Mouse (Mus musculus) lung, postnatal 14 days (tissue): ENCODE measurements at regions not wholly inside any gene's neighbourhood (a gene's known extent, or its start where the extent isn't known, plus 50 kb on each side); places are given as distances from the start of the nearest gene placed in this dataset.
"Not testable (repeated sequence)": the region's sequence is repeated elsewhere in the genome, so short reads cannot be mapped to it uniquely, and the experiment has no call there.

Experiments used
- DNase-seq: peaks from one replicate; pipeline ENCODE4 v3.0.0; 2021

DNA sequence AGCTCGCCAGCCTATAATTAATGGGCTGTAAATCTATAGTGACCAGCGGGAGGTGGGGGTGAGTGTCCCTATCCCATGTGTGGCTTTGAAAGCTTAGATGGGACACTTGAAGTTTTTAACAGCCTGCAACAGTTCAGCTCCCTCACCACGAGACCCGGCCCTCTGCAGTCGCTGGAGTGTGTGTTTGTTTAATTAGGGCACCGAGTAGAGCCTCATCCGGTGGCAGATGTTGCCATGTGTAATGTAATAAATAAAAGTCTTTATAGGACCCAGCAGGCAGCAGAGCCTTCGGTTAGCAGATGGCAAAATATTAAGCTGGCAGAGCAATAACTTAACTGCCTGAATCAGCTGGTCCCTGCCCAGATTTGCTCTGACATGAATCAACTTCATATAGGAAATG, 177.1 kb downstream of the Nucb2 start:
- DNase-seq: no peak

DNA sequence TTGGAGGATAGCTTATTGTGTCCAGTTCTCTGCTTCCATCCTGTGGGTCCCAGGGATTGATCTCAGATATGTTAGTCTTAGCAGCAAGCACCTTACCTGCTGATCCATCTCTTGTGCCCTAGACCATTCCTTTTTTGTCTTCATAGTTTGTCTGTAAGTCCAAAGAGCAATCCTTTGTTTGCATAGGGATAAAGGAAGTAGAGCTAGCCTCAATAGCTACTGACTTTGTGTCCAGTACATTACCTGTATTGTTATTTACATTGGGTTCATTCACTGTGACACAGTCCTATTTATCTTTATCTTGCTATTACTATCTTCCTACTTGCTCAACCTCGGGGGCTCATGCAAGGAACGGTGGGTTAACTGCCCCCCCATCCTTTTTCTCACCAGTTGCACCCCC, 196.2 kb downstream of the Nucb2 start:
- no peak for DNase-seq

DNA sequence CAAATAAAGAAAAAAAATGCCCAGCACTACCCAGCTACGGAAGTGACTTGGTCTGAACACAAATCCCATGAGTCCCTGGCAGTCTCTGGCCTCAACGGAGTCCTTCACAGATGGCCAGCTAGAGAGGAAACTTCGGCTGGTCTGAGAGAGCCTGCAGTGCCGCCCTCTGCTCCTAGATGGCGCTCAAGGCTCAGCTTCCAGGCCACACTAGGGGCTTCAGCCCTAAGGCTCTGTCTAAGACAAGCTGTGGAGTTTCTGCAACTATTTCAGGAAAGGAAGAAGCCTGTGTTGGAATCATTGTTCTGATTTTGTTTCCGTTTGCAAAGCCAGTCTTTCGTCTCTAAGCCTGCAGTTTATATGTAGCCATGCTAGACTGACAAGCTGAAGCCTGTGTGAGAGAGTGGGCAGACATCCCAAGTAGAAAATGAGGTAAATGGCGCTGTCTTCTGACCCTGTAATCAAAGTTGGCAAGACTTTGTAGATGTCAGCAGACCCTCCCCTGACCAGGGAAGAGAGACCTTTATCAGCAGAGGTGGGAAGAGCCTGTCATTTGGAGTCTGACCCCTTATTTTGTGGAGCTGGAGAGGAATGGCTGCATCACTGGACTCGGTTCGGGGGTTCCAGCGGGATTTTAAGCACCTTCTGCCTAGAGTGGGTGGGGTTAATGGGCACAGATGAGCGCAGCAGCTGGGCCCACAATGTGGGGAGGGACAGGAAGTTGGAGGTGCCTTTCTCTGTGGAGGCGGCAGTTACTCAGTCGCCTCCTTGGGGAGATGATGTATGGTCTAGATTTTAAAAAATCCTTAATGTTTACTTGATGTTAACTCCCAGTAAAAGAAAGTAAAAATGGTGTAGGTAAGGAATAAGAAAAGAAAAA, 197.5 kb downstream of the Nucb2 start:
- peak; percentile 72 for DNase-seq

DNA sequence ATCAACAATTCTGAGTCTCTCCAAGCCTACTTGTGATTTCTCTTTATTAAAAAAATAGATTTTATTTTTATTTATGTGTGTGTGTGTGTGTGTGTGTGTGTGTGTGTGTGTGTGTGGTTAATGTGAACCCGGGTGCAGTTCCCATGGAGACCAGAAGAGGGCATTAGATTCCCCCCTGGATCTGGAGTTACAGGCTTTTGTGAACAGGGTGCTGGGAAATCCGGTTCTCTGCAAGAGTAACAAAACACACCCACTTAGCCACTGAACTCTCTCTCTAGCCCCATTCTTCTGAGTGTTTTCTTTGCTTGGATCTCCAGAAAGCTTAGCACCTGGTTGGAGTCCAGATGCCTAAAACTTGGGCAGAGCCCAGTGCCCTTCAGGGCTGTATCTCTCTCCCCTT, 198.4 kb downstream of the Nucb2 start:
- no peak for DNase-seq

DNA sequence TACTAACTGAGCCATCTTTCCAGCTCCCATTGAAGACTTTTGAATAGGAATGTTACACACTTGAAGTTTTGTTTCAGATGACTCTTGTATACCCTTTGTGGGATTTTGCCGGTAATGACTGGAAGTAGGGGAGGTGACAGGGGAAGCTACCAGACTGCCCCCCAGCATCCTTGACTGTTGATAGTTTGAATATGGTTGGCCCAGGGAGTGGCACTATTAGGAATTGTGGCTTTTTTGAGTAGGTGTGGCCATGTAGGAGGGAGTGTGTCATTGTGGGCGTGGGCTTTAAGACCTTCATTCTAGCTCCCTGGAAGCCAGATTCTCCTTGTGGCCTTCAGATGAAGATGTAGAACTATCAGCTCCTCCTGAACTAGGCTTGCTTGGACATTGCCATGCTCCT, 207.4 kb downstream of the Nucb2 start:
- no peak for DNase-seq

DNA sequence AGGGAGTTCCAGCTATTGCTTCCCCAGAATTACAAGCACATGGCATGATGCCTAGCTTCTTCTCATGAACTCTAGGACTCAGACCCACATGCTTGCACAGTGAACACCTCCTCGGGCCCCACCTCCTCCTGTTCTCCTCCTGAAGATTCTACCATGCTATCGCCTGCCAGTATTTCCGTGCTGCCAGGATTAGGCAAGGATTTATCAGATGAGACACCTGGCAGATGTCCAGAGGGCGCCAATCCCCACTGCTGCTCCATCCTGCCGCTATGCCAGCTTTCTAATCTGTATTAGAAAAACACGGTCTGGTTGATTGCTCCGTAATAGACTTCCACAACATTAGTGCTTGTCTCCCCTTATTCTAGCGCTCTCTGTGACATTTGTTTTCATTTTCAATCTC, 209.0 kb downstream of the Nucb2 start:
- DNase-seq: no peak

DNA sequence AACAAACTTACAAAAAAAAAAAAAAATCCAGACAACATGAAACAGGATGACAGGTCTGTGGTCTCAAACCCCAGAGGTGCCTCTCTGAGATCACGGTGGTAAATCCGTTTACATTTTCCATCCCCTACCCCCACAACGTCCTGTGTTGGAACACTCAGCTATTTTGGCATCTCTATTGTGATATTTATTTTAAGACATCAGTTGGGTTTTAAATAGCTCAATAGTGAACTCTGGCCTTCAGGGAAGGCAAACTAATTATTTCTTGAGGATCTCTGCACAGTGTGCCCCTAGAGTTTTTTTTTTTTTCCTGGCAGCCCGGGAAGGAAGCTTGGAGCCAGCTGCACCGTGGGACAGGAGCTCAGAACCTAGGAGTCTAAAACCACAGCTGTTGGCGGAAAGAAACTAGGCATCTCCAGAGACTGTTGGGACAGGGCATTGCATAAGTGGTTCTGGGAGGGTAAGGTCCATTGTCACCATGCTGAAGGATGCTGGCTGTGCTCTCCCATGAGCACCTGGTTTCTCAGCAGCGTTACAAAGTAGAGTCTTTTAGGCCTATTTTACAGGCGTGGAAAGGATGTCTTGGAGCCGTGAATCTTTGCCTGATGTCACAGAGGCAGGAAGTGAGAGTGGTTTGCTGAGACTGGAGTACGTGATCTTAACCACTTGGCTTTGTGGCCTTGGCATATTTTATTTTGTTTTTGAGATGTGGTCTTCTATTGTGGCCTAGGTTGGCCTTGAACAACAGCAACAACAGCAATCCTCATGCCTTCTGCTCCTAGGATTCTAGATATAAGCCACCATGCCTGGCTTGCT, 211.3 kb downstream of the Nucb2 start:
- no peak for DNase-seq

DNA sequence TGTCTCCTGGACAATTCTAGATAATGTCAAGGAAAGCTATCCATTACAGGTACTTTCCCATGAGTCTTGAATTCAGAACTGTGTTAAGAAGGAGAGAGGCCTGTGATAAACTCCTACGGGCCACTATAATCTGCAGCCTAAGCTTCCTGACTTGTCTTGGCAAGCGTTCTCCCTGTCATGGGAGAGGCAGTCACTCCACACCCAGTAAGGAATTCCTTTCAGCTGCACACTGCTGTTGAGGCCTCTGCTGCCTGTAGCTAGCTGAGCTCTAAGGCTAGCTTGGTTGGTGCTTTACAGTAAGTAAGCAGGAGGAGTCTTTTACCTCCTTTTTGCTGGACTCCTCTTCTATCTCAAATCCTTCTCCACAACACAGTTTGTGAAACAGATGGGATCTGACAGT, 224.2 kb downstream of the Nucb2 start:
- no peak for DNase-seq

DNA sequence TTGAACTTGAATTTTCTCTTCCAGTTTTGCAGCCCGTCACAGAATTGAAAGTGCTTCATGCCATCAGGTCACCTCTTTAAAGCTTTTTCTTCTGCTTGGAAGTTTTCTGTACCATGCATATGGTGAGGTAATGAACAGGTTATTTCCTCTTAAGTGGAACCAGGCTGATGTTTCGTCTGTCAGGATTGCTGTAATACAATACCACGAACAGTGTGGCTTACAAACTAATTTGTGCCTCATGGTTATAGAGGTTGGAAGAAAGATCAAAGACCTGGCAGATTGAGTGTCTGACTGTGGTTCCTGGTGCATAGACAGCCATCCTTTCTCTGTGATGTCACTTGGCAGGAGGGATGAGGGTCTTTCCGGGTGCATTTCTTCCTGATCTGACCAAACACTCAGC, 225.6 kb downstream of the Nucb2 start:
- no peak for DNase-seq

DNA sequence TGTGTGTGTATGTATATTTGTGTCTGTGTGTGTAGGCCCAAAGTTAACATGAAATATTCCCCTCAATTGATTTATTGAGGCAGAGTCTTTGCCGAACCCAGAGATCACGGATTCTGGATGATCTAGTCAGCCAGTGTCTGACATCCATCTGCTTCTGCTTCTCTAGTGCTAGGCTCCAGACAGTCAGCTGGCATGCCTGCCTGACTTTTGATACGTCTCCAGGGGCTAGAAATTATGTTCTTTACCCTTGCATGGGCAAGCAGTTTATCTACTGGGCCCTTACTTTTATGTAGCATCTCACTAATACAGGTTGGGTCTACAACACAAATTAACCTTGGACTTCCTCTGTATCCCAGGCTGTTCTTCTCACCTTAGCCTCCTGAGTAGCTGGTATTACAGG, 231.5 kb downstream of the Nucb2 start:
- DNase-seq: no peak

DNA sequence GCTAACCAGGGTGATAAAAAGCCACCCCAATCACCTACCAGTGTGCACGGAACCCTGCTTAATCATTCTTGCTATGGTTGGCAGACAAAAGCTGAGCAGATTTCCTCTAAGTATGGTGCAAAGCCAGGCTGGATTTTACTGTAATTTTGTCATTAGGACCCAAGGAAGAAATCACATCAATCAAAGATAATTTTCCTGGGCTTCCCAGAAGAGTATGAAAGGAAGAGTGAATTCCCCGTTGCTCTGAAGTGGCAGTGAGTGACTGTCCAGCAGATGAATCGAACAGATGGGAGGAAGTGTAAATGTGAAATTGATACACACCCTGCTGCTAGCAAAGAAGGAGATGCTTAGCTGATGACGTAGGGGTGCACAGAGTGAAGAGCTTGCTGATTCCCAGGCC, 232.2 kb downstream of the Nucb2 start:
- no peak for DNase-seq

DNA sequence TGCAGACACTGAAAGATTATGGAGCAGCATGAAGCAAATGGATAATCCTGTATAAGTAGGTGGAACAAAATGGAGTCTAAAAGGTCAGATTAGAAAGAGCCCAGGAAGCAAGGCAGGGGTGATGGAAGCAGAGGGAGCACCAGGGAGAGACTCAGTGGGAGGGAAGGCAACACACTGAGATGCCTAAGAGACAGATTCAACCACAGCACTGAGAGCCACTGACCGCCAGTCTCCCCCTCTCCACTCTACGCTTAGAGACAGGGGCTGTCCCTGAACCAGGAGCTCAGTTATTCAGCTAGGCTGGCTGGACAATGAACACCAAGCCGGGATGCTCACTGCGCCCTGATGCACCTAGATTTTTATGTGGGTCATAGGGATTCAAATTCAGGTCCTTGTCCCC, 233.8 kb downstream of the Nucb2 start:
- no peak for DNase-seq

DNA sequence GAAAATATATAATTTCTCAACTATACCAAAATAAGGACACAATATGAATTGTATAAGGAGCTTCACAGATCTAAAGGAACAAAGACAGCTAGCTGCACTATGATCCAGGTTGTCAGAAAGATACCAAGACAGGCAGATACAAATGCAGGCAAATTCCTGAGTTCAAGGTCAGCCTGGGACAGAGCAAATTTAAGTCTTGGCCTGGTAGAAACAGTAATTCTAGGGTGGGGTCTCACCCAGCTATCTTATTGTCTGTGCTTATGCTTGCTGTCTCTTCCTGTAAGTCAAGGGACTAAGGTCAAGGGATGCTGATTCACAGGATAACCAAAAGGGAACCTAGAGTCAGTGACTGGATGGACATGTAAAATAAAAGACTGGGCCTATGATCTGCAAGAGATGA, 250.4 kb downstream of the Nucb2 start:
- DNase-seq: no peak

DNA sequence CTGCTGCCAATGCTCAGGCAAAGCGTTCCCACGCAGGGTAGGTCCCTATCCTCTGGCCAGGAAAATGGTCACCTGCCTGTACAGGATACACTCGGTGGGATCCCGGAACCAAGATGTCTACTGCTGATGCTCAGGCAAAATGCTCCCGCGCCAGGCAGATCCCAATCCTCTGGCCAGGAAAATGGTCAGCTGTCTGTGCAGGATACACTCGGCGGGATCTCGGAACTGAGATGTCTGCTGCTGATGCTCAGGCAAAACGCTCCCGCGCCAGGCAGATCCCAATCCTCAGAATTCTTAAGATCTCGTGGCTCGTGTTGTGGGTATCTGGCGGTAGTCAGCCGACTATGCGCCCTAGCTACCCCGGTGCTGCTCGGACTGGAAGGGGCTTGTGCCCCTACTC, 288.0 kb downstream of the Nucb2 start:
- not testable (repeated sequence) for DNase-seq

DNA sequence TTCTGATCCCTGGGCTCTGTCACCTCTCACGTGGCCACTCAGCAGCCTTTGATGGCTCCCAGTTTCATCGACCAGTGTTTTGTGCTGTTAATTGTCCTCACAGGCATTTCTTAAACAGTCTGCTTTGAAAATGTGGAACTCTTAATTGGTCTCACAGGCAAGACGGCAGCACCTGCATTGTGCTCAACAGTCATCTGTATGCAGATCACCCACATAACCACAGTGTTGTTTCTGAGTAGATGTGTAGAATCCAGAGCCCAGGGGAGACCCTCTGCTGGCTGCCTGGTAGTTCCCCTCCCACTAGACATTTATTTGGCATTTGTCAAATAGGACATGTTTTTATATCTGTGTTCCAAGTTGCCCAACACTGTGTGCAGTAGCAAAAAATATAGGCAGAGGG, 304.3 kb downstream of the Nucb2 start:
- DNase-seq: no peak

DNA sequence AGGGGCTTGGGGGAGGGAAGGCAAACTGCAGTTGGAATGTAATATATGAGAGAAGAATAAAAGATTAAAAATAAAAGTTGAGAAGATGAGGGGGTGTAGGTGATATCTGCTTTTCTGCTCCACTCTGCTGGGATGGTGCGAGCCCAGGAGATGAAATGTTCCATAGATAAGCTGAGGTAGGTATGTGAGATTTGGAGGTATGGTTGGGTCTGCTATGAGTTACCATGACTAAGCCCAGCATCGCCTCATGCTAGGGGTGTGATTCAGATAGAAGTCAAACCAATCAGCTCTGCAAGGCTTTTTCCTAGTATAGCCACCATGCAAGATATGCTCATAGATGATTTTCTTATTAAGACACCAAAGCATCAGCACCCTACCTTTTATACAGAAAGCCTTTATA, 312.3 kb downstream of the Nucb2 start:
- no peak for DNase-seq

DNA sequence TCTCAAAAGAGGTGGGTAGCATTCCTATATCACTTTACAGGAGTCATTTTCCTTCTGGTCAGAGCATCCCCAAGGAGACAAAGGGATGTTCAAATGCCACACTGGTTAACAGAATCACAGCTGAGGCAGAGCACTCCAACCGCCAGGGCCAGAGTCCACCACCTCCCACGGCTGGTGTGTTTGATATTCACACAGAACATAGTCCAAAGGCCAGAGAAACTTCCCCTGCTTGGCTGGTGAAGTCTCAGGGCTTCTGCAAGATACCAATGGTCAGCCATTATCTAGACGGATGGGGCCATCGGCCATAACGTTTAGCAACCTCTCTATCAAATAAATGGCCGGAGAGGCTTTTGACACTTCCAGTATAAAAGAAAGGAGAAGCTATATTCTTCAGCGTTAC, 313.8 kb downstream of the Nucb2 start:
- no peak for DNase-seq

DNA sequence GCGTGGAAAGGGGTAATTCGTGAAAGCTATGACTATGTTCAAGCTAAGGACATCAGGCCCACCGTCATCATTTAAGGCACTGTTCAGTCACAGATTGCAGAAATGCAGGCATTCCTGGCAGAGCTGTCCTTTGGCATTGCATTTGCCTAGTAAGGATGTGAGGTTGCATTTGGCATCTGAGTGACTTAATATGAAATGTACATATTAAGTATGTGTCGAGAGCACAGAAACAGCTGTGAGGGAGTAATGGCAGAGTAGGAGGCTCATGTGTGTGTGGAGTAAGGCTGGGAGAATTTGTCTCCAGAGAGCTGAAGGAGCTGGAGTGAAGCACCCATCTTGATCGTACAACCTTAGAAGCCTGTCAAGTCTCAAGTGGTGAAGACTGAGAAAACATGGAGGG, 316.4 kb downstream of the Nucb2 start:
- DNase-seq: no peak

DNA sequence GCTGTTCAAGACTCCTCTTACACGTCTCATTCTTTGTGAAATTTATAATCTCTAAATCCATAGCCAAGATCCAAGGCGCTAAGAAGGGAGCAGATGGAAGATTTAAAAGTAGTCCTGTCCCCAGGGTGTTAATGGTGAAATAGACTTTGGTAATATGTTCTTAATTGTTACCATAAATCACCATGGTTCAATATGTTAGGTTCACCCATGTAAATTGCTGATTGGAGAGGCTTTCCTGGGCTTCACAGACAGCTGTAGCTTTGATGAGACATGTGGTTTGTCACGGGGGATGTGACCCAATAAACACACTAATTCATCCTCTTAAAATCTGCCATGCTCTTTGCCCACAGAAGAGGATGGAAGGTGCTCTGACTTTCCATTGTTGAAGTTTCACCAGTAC, 338.7 kb downstream of the Nucb2 start:
- DNase-seq: no peak

DNA sequence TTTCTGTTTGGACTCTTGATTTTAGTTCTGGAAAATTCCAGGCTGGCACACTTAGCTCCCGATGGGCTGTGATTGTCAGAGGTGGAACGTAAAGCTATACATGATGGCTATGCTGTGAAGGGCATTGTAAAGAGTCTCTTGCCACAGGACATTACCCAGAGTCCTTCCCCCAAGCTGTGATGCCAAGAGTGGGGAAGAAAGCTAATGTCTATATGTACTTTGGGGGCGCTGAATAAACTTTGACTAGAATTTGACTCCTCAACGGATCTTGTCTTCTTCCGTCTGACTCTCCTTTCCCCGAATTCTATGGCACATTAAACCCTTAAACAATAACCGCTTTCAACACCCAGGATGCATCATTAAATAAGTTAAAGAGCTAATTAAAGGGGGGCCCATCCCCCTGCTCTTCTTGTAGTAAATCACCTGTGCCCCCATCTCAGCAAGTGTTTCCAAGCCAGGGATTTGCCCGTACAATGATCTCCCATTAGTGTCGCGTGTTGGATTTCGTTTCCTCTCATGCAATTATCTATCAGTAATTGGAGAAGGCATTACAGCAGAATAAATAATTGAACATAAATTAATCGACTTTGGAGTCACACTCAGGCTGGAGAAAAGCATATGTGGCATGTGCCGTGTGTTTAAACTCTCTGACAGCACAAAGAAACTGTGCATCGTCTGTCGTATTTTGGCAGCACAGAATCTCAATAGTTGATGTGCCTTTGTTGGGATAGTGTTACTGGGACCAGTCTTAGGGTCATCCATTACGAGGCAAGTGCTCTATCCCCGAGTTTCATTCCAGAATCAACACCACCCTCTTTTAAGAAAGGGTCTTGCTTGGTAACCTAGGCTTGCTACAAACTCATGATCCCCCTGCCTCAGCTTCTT, 343.9 kb downstream of the Nucb2 start:
- DNase-seq: no peak

DNA sequence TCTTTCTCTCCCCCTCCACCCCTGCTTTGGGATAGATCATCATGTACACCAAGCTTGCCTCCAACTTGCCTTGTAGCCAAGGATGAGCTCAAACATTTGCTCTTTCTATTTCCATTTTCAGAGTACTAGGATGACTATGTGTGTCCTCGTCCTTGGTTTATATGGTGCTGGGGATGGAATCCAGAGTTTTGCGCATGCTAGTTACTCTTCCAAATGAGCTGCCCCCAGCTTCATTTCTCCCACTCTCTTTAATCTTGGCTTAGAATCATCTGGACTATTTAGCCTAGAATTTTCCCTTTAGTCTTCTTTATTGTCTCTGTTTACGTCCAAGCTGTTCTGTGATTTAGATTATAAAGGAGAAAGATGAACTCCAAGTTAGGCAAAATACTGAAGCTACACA, 349.2 kb downstream of the Nucb2 start:
- no peak for DNase-seq

DNA sequence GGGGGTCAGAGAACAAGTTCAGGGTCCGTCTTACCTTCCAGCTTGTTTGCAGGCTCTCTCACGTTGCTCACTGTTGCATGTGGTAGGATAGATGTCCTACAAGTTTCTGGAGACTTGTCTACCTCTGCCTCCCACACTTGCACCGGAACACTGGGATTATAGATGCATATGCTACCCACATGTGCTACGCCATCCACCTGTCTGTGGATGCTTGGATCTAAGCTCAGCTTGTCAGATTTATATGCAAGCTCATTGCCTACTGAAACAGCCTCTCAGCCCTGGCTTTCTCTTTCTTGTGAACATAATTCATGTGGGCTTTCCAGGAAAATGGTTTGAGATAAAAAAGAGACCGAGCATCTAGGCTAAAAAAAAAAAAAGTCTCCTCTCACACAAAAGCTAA, 353.0 kb downstream of the Nucb2 start:
- DNase-seq: no peak

DNA sequence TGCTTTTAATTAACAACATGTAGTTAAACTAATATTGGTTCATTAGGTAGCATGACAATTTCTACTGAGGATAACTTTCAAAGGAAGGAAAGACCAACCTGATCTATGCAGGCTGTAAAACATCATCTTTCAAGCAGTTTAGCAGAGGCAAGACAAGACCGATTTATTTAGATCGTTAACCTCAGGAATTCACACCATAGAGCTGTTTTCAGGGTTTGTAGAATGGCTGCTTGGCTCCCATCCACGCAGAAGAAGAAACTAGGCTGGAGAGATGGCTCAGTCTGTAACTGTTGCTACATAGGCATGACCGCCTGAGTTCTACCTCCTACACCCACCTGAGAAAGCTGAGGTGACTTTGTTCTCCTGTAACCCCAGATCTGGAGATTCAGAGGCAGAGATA, 353.6 kb downstream of the Nucb2 start:
- DNase-seq: no peak
